Mouse (Mus musculus) thymus, adult 2 months (tissue): ENCODE measurements around the gene Gm26620.

Source experiments
- CTCF ChIP-seq: fragments of 200-500 bp; IDR thresholded peaks from 2 replicates; pipeline ENCODE4 v1.5.1; 2012; ENCODE audit warnings: mild to moderate bottlenecking, control low read depth, low read length, moderate library complexity, borderline replicate concordance; ENCODE audit not compliant: control insufficient read depth, poor library complexity, insufficient read depth; ENCODE audit errors: extremely low read depth
- POLR2A ChIP-seq: fragments of 200-500 bp; IDR thresholded peaks from 2 replicates; pipeline ENCODE4 v1.6.1; 2012; ENCODE audit warnings: mild to moderate bottlenecking, low read length, control low read depth, moderate library complexity; ENCODE audit not compliant: control insufficient read depth, poor library complexity, insufficient read depth; ENCODE audit errors: extremely low read depth

GRCm38 (mm10) chr1:170933940-170934339 is 49.1 kb downstream of the Gm26620 start:
- TF ChIP-seq POLR2A (no peak), CTCF (no peak)
